ENCODE assay signal across 18 mouse cellular contexts in the genomic region with DNA sequence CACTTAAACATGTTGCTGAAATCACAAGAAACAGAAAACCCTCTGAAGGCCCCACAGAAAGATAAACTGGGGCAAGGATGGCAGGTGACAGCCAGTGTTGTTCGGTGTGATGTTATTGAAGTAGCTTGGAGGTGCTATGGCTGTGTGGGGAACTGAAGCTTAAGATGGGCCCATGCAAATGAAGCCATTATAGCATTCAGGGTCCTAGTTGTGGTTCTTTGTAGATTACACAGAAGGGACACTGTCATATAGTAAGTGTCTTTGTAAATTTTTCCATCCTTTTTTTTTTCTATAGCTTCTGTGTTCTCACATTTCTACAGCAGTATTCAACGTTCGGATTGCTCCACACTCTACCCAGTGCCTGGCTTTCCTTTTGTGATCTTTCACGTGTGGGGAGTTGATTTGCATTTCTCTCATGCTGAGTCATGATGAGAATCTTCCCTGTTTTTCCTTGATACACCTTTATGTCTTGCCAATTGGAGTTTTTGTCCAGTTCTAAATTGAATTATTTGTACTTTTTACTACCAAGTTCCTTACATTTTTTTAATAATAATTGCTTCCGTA.
"Had no signal": no experiment of that assay in that cellular context is flagged by ENCODE, and none has a peak within 500 bp of the region (broad histone marks: within the 10 kb centered on the region; RNA-seq: fewer than 3 reads in every experiment).

No protein-coding gene starts in this region.

- DNase-seq: lung, adult 18-20 months; lung, embryonic 14.5 days; lung, postnatal 10 days; lung, postnatal 4 days; midbrain, embryonic 14.5 days; retina, postnatal 1 day; right cerebral cortex, adult 18-20 months; right cerebral cortex, postnatal 14 days; thymus, adult 2 months; thymus, postnatal 25 days; thymus, postnatal 4 days had no signal

- H3K9me3 ChIP-seq: neural tube, embryonic 15.5 days; stomach, embryonic 15.5 days had no signal

- H3K27ac ChIP-seq: midbrain, embryonic 12.5 days; neural tube, embryonic 13.5 days; neural tube, embryonic 15.5 days; stomach, embryonic 15.5 days; stomach, postnatal 0 days had no signal

- H3K27me3 ChIP-seq: midbrain, embryonic 12.5 days; neural tube, embryonic 13.5 days; neural tube, embryonic 15.5 days; stomach, embryonic 15.5 days had no signal

- H3K36me3 ChIP-seq: midbrain, embryonic 12.5 days; neural tube, embryonic 13.5 days; neural tube, embryonic 15.5 days; stomach, embryonic 15.5 days had no signal

- H3K4me3 ChIP-seq: midbrain, embryonic 12.5 days; myocyte; neural tube, embryonic 13.5 days; neural tube, embryonic 15.5 days; stomach, embryonic 15.5 days had no signal

- H3K9ac ChIP-seq: lung, embryonic 14.5 days; midbrain, embryonic 12.5 days; neural tube, embryonic 13.5 days; neural tube, embryonic 15.5 days; stomach, embryonic 15.5 days had no signal

- ATAC-seq: midbrain, embryonic 16.5 days had no signal

- H3K4me2 ChIP-seq: lung, embryonic 14.5 days; midbrain, embryonic 12.5 days; neural tube, embryonic 13.5 days; neural tube, embryonic 15.5 days; stomach, embryonic 15.5 days had no signal

- H3K4me1 ChIP-seq: midbrain, embryonic 12.5 days; neural tube, embryonic 13.5 days; neural tube, embryonic 15.5 days; stomach, embryonic 15.5 days had no signal
